Mouse (Mus musculus): ENCODE results near the gene Errfi1.
A peak's percentile ranks its signal among the peaks of the same experiment; 100 is the strongest.
"Not testable (repeated sequence)": the region's sequence is repeated elsewhere in the genome, so short reads cannot be mapped to it uniquely, and the experiment has no call there.

Gene Errfi1

GRCm38 (mm10) chr4:150903091-150903742, 49.5 kb downstream of the Errfi1 start:
- no peak overlapping the region for H3K4me3 ChIP-seq (replicated peaks; ENCODE audit: low read length)
- peaks cover 92% of the 10 kb centered on the region for H3K36me3 ChIP-seq (ENCODE audit: insufficient read depth, low read length)
- peaks cover 82% of the 10 kb centered on the region for H3K4me1 ChIP-seq (replicated peaks; ENCODE audit: low read depth, low read length)
- H3K9me3 ChIP-seq (ENCODE audit: low read length), result no peaks in the 10 kb centered on the region
- no peaks in the 10 kb centered on the region for H3K27me3 ChIP-seq (ENCODE audit: insufficient read depth, low read length)
- no peak for TF ChIP-seq CTCF (conservative IDR thresholded peaks at IDR 0.05; ENCODE audit: low read length)

- Histone ChIP-seq H3K36me3 (ENCODE audit: insufficient read depth, low read length) (peaks cover 59% of the 10 kb centered on the region), H3K27me3 (ENCODE audit: insufficient read depth, low read length) (no peaks in the 10 kb centered on the region), H3K9me3 (ENCODE audit: low read length) (no peaks in the 10 kb centered on the region), H3K4me1 (replicated peaks; ENCODE audit: low read depth, low read length) (peaks cover 65% of the 10 kb centered on the region), H3K4me3 (replicated peaks; ENCODE audit: low read length) (no peak overlapping the region; the same call in 1 of the 2 replicates)
- TF ChIP-seq CTCF (conservative IDR thresholded peaks at IDR 0.05; ENCODE audit: low read length), result no peak
- no peak for TF ChIP-seq POU5F1 (IDR thresholded peaks at IDR 0.05; ENCODE audit: borderline replicate concordance, low read length)
- no peak for TF ChIP-seq NANOG (IDR thresholded peaks at IDR 0.05; ENCODE audit: borderline replicate concordance, low read length)
Observed at GRCm38 (mm10) chr4:150907099-150907498, 53.4 kb downstream of the Errfi1 start.

- H3K4me3 ChIP-seq (replicated peaks; ENCODE audit: low read length), result peak overlapping the region; percentile 94
- not testable (repeated sequence) for H3K27me3 ChIP-seq (ENCODE audit: insufficient read depth, low read length); H3K9me3 ChIP-seq (ENCODE audit: low read length)
- TF ChIP-seq CTCF (conservative IDR thresholded peaks at IDR 0.05; ENCODE audit: low read length), result 0 out of 2 replicates have a peak, but pooled peaks have one; percentile 6
- peaks cover 45% of the 10 kb centered on the region for H3K36me3 ChIP-seq (ENCODE audit: insufficient read depth, low read length)
- H3K4me1 ChIP-seq (replicated peaks; ENCODE audit: low read depth, low read length), result peaks cover 66% of the 10 kb centered on the region
Observed at GRCm38 (mm10) chr4:150908512-150908911, 54.8 kb downstream of the Errfi1 start.

- TF ChIP-seq NANOG (IDR thresholded peaks at IDR 0.05; ENCODE audit: borderline replicate concordance, low read length) (no peak), POU5F1 (IDR thresholded peaks at IDR 0.05; ENCODE audit: borderline replicate concordance, low read length) (no peak), CTCF (conservative IDR thresholded peaks at IDR 0.05; ENCODE audit: low read length) (no peak)
- peaks cover 61% of the 10 kb centered on the region for H3K4me1 ChIP-seq (replicated peaks; ENCODE audit: low read depth, low read length)
- H3K4me3 ChIP-seq (replicated peaks; ENCODE audit: low read length), result peak overlapping the region; percentile 94
- H3K36me3 ChIP-seq (ENCODE audit: insufficient read depth, low read length), result peaks cover 37% of the 10 kb centered on the region
- no peaks in the 10 kb centered on the region for H3K9me3 ChIP-seq (ENCODE audit: low read length)
- H3K27me3 ChIP-seq (ENCODE audit: insufficient read depth, low read length), result no peaks in the 10 kb centered on the region
Observed at GRCm38 (mm10) chr4:150909451-150910156, 55.9 kb downstream of the Errfi1 start.

- Histone ChIP-seq H3K9me3 (ENCODE audit: low read length) (no peaks in the 10 kb centered on the region), H3K36me3 (ENCODE audit: insufficient read depth, low read length) (peaks cover 31% of the 10 kb centered on the region), H3K4me1 (replicated peaks; ENCODE audit: low read depth, low read length) (peaks cover 66% of the 10 kb centered on the region), H3K4me3 (replicated peaks; ENCODE audit: low read length) (peak overlapping the region; percentile 39; the same call in 1 of the 2 replicates), H3K27me3 (ENCODE audit: insufficient read depth, low read length) (no peaks in the 10 kb centered on the region)
- TF ChIP-seq POU5F1 (IDR thresholded peaks at IDR 0.05; ENCODE audit: borderline replicate concordance, low read length) (no peak), CTCF (conservative IDR thresholded peaks at IDR 0.05; ENCODE audit: low read length) (peak; percentile 20; the same call in 1 of the 2 replicates), NANOG (IDR thresholded peaks at IDR 0.05; ENCODE audit: borderline replicate concordance, low read length) (no peak)
Observed at GRCm38 (mm10) chr4:150910164-150910951, 56.6 kb downstream of the Errfi1 start.

GRCm38 (mm10) chr4:150913743-150914142, 60.0 kb downstream of the Errfi1 start:
- H3K27me3 ChIP-seq (ENCODE audit: insufficient read depth, low read length), result no peaks in the 10 kb centered on the region
- peak overlapping the region; percentile 89 for H3K4me3 ChIP-seq (replicated peaks; ENCODE audit: low read length)
- H3K4me1 ChIP-seq (replicated peaks; ENCODE audit: low read depth, low read length), result peaks cover 52% of the 10 kb centered on the region
- H3K9me3 ChIP-seq (ENCODE audit: low read length), result no peaks in the 10 kb centered on the region
- H3K36me3 ChIP-seq (ENCODE audit: insufficient read depth, low read length), result no peaks in the 10 kb centered on the region
- TF ChIP-seq POU5F1 (IDR thresholded peaks at IDR 0.05; ENCODE audit: borderline replicate concordance, low read length) (no peak), CTCF (conservative IDR thresholded peaks at IDR 0.05; ENCODE audit: low read length) (no peak)

GRCm38 (mm10) chr4:150914290-150914733, 60.6 kb downstream of the Errfi1 start, which contains the start of the genes Park7 and Tnfrsf9:
Gene Park7 (minus strand): TSS chr4:150914437.
Gene Tnfrsf9 (plus strand): TSS chr4:150914562.
- Histone ChIP-seq H3K9me3 (ENCODE audit: low read length) (peaks cover 3% of the 10 kb centered on the region), H3K36me3 (ENCODE audit: insufficient read depth, low read length) (no peaks in the 10 kb centered on the region), H3K4me1 (replicated peaks; ENCODE audit: low read depth, low read length) (peaks cover 52% of the 10 kb centered on the region), H3K4me3 (replicated peaks; ENCODE audit: low read length) (peak within 1 kb of the TSS; percentile 89), H3K27me3 (ENCODE audit: insufficient read depth, low read length) (no peaks in the 10 kb centered on the region)
- no peak for TF ChIP-seq POU5F1 (IDR thresholded peaks at IDR 0.05; ENCODE audit: borderline replicate concordance, low read length)
- peak; percentile 8; the same call in 1 of the 2 replicates for TF ChIP-seq CTCF (conservative IDR thresholded peaks at IDR 0.05; ENCODE audit: low read length)

GRCm38 (mm10) chr4:150915181-150915906, 61.6 kb downstream of the Errfi1 start:
- Histone ChIP-seq H3K9me3 (ENCODE audit: low read length) (peaks cover 12% of the 10 kb centered on the region), H3K4me1 (replicated peaks; ENCODE audit: low read depth, low read length) (peaks cover 47% of the 10 kb centered on the region), H3K36me3 (ENCODE audit: insufficient read depth, low read length) (no peaks in the 10 kb centered on the region), H3K4me3 (replicated peaks; ENCODE audit: low read length) (peak overlapping the region; percentile 89), H3K27me3 (ENCODE audit: insufficient read depth, low read length) (no peaks in the 10 kb centered on the region)
- TF ChIP-seq CTCF (conservative IDR thresholded peaks at IDR 0.05; ENCODE audit: low read length), result no peak
- no peak for TF ChIP-seq POU5F1 (IDR thresholded peaks at IDR 0.05; ENCODE audit: borderline replicate concordance, low read length)
- TF ChIP-seq NANOG (IDR thresholded peaks at IDR 0.05; ENCODE audit: borderline replicate concordance, low read length), result no peak

Data from E14TG2a.4 (cell line).